Mouse (Mus musculus): ENCODE measurements at regions not wholly inside any gene's neighbourhood (a gene's known extent, or its start where the extent isn't known, plus 50 kb on each side); places are given as distances from the start of the nearest gene placed in this dataset.
A peak's percentile ranks its signal among the peaks of the same experiment; 100 is the strongest.

DNA sequence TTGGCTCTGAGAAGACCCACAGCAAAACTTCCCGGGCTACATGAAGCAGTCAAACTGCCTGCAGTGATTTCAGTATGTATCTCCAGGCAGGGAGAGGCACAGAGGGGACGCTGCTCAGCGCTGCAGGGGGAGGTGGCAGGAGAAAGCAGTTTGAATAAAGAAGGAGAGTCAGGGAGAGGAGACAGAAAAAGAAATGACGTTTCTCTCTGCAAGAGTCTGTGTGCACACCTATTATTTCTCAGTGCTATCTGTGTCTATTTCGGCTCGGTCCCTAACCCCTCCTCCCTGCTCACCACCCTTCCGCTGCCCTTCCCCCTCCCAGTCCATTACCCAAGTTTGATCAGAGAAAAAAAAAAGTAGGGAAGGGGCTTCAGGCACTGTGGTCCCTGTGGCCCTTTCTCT lies 391.4 kb upstream of the Cited2 start:
- peak overlapping the region; percentile 90 for H3K27ac ChIP-seq
- H3K4me3 ChIP-seq (replicated peaks) = peak overlapping the region; percentile 31
- peak overlapping the region; percentile 53 for H3K9ac ChIP-seq (replicated peaks)
- H3K27me3 ChIP-seq = no peaks in the 10 kb centered on the region
- H3K4me2 ChIP-seq (replicated peaks) = peak overlapping the region; percentile 53
- peak; percentile 83 for ATAC-seq
- 0% methylated on average over 7 of the region's 7 CpGs for WGBS
- peaks cover 38% of the 10 kb centered on the region for H3K4me1 ChIP-seq (replicated peaks)
- H3K9me3 ChIP-seq = no peaks in the 10 kb centered on the region
- H3K36me3 ChIP-seq = no peaks in the 10 kb centered on the region

- WGBS = 12% methylated on average over 6 of the region's 6 CpGs
- H3K4me2 ChIP-seq (replicated peaks) = peak overlapping the region; percentile 53
Observed at GRCm38 (mm10) chr10:17332025-17332767, 390.8 kb upstream of the Cited2 start.

DNA sequence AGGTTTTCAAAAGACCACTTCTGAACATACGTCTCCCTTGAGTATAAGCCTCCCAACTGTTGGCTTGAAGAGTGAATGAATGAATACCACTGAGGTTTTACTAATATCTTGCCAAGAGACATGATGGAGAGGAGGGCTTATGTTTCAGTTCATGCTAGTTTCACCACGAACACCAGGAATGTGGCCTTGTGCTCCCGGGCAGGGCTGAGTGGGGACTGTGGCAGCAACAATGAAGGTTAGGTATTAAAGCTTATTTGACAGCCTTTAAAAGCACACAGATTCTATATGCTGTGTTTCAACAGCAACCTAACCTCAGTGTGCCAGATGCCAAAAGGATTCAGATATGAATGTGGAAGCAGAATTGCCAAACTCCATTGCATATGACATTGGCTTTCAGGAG lies 390.0 kb upstream of the Cited2 start:
- 21% methylated on average over 3 of the region's 3 CpGs for WGBS
- H3K4me3 ChIP-seq (replicated peaks) = no peak overlapping the region

More at GRCm38 (mm10) chr10:17332025-17332767, 390.8 kb upstream of the Cited2 start:
- peak; percentile 67 for ATAC-seq
- Histone ChIP-seq H3K27ac (peak overlapping the region; percentile 90), H3K4me1 (replicated peaks) (peaks cover 38% of the 10 kb centered on the region), H3K4me3 (replicated peaks) (peak overlapping the region; percentile 31), H3K9ac (replicated peaks) (no peak overlapping the region), H3K36me3 (no peaks in the 10 kb centered on the region), H3K9me3 (no peaks in the 10 kb centered on the region), H3K27me3 (no peaks in the 10 kb centered on the region)

DNA sequence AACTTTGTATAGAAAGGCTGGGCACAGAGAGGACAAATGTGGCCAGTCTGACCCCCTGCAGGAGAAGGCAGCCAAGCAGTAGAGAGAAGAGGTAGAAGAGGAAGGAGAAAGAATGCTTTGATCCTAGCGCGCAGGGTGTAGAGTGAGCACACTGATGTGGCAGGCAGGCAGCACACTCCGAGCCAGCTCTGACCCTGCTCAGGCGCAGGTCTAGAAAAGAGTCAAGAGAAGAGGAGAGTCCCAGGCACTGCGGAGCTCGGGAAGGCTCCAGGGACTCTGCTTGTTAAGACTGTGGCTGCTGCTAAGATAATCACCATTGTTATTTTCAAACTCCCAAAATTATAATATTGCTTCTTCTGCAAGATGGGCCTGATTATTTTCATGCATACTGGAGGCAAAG lies 389.3 kb upstream of the Cited2 start:
- Histone ChIP-seq H3K27ac (no peak overlapping the region), H3K4me3 (replicated peaks) (no peak overlapping the region), H3K9ac (replicated peaks) (no peak overlapping the region), H3K36me3 (no peaks in the 10 kb centered on the region), H3K4me2 (replicated peaks) (no peak overlapping the region), H3K4me1 (replicated peaks) (peaks cover 38% of the 10 kb centered on the region), H3K27me3 (no peaks in the 10 kb centered on the region), H3K9me3 (no peaks in the 10 kb centered on the region)
- 0 out of 2 replicates have a peak, but pooled peaks have one; percentile 21 for ATAC-seq
- WGBS = 5% methylated on average over 6 of the region's 6 CpGs

More for the DNA sequence above, 390.0 kb upstream of the Cited2 start:
- Histone ChIP-seq H3K27me3 (no peaks in the 10 kb centered on the region), H3K4me1 (replicated peaks) (peaks cover 38% of the 10 kb centered on the region), H3K9me3 (no peaks in the 10 kb centered on the region), H3K27ac (peak overlapping the region; percentile 90), H3K36me3 (no peaks in the 10 kb centered on the region), H3K9ac (replicated peaks) (no peak overlapping the region), H3K4me2 (replicated peaks) (no peak overlapping the region)
- no peak for ATAC-seq

- ATAC-seq = no peak
- Histone ChIP-seq H3K4me2 (replicated peaks) (no peak overlapping the region), H3K4me3 (replicated peaks) (no peak overlapping the region), H3K36me3 (no peaks in the 10 kb centered on the region), H3K9me3 (no peaks in the 10 kb centered on the region), H3K27me3 (no peaks in the 10 kb centered on the region), H3K4me1 (replicated peaks) (peaks cover 18% of the 10 kb centered on the region), H3K9ac (replicated peaks) (no peak overlapping the region), H3K27ac (no peak overlapping the region)
- 92% methylated on average over 2 of the region's 2 CpGs for WGBS
Observed at GRCm38 (mm10) chr10:17337217-17337616, 385.8 kb upstream of the Cited2 start.

DNA sequence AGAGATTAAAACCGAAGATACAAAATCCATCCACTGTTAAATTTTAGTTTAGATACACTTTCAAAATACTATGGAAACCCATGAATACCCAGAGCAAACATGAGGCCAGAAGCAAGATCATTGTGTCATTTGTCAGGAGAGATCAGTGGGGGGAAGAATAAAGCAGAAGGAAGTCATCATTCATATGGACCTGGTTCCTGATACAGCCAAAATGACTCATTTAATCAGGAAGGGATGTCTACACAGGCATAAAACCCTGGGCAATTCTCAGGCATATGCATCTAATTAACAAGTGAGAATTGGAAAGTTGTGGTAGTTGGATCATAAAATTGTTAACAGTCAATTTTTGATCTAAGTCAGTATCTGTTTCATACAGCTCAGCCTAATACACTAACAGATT lies 379.2 kb upstream of the Cited2 start:
- no peaks in the 10 kb centered on the region for H3K9me3 ChIP-seq
- ATAC-seq = no peak
- H3K4me1 ChIP-seq (replicated peaks) = no peaks in the 10 kb centered on the region
- H3K4me2 ChIP-seq (replicated peaks) = no peak overlapping the region
- no peak overlapping the region for H3K27ac ChIP-seq
- no peak overlapping the region for H3K4me3 ChIP-seq (replicated peaks)
- no peaks in the 10 kb centered on the region for H3K27me3 ChIP-seq
- WGBS = 96% methylated on average over 1 of the region's 1 CpGs
- no peaks in the 10 kb centered on the region for H3K36me3 ChIP-seq
- H3K9ac ChIP-seq (replicated peaks) = no peak overlapping the region

DNA sequence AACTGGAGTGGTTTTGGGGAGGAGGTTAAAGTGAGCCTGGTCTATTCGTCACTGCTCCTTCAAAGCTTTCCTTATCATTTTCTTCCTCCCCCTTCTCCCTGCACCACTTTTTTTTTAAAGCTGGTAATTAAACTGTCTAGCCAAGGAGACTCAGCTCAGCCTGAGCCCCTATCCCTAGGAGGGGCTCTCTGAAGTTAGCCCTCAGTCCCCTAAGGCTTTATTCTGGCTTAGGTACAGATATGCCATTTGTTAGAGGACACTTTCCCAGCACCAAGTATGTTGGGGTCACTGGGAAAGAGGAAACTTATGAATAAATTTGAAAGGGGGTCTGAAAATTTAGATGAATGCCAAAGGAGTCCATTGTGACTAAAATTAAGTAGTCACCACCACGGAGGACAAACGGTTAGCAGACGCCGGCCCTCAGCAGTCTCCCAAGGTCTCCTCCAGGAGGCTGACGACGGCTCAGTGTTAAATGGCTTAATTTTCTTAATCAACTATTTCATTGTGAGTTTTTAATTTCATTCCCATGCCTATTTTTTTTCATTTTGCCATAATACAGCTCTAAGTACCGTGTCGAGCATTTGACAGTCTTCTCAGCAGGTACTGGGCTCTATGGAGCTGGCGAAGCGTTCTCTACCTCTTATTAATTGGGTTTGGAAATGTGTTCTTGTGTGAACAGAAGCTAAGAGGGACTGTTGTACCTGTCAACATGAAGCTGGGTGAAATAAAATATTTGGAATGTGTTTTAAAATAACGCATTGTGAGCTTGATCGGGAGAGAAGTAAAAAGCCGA lies 370.6 kb upstream of the Cited2 start:
- ATAC-seq = peak; percentile 76; the same call in 1 of the 2 replicates
- Histone ChIP-seq H3K4me3 (replicated peaks) (no peak overlapping the region), H3K27me3 (no peaks in the 10 kb centered on the region), H3K9ac (replicated peaks) (no peak overlapping the region), H3K4me2 (replicated peaks) (no peak overlapping the region), H3K36me3 (no peaks in the 10 kb centered on the region), H3K27ac (no peak overlapping the region), H3K4me1 (replicated peaks) (peaks cover 14% of the 10 kb centered on the region), H3K9me3 (no peaks in the 10 kb centered on the region)
- WGBS = 41% methylated on average over 14 of the region's 14 CpGs

DNA sequence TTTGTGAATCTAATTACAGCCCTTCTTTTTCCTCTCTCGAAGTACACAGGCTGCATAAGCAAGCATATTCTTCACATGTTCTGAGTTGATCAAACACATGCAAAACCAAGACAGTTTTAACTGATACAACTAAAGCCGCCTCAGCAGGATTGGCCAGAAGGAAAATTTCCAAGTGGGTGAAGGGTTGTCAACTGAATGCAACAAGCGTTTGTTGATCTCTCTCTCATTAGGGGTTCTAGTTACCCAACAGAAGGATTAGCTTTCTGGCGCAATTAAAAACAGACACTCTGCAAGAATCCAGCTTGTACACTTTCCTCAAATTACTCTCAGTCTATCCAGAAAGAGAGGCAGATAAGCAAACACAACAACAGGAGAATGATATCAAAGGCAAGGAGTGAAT lies 367.5 kb upstream of the Cited2 start:
- H3K4me3 ChIP-seq (replicated peaks) = no peak overlapping the region
- peaks cover 14% of the 10 kb centered on the region for H3K4me1 ChIP-seq (replicated peaks)
- H3K9me3 ChIP-seq = no peaks in the 10 kb centered on the region
- 40% methylated on average over 4 of the region's 4 CpGs for WGBS
- H3K27me3 ChIP-seq = no peaks in the 10 kb centered on the region
- no peak for ATAC-seq
- H3K9ac ChIP-seq (replicated peaks) = no peak overlapping the region
- no peak overlapping the region for H3K27ac ChIP-seq
- no peak overlapping the region for H3K4me2 ChIP-seq (replicated peaks)
- no peaks in the 10 kb centered on the region for H3K36me3 ChIP-seq

- Histone ChIP-seq H3K9ac (replicated peaks) (no peak overlapping the region), H3K4me2 (replicated peaks) (no peak overlapping the region), H3K4me3 (replicated peaks) (no peak overlapping the region), H3K9me3 (no peaks in the 10 kb centered on the region), H3K36me3 (no peaks in the 10 kb centered on the region), H3K4me1 (replicated peaks) (peaks cover 14% of the 10 kb centered on the region), H3K27me3 (no peaks in the 10 kb centered on the region), H3K27ac (no peak overlapping the region)
- WGBS = 26% methylated on average over 3 of the region's 3 CpGs
- ATAC-seq = peak; percentile 68; the same call in 1 of the 2 replicates
Observed at GRCm38 (mm10) chr10:17356041-17356440, 367.0 kb upstream of the Cited2 start.

GRCm38 (mm10) chr10:17362643-17363042 lies 360.4 kb upstream of the Cited2 start:
- no peak overlapping the region for H3K4me2 ChIP-seq (replicated peaks)
- WGBS = 73% methylated on average over 3 of the region's 3 CpGs

GRCm38 (mm10) chr10:17366042-17366740 lies 356.8 kb upstream of the Cited2 start:
- Histone ChIP-seq H3K9me3 (no peaks in the 10 kb centered on the region), H3K4me3 (replicated peaks) (no peak overlapping the region), H3K4me2 (replicated peaks) (no peak overlapping the region), H3K27me3 (no peaks in the 10 kb centered on the region), H3K9ac (replicated peaks) (no peak overlapping the region), H3K4me1 (replicated peaks) (peaks cover 7% of the 10 kb centered on the region), H3K36me3 (no peaks in the 10 kb centered on the region), H3K27ac (no peak overlapping the region)
- WGBS = 67% methylated on average over 3 of the region's 3 CpGs
- no peak for ATAC-seq

More at GRCm38 (mm10) chr10:17362643-17363042, 360.4 kb upstream of the Cited2 start:
- no peak overlapping the region for H3K27ac ChIP-seq
- peaks cover 7% of the 10 kb centered on the region for H3K4me1 ChIP-seq (replicated peaks)
- no peaks in the 10 kb centered on the region for H3K27me3 ChIP-seq
- no peak overlapping the region for H3K9ac ChIP-seq (replicated peaks)
- H3K9me3 ChIP-seq = no peaks in the 10 kb centered on the region
- H3K4me3 ChIP-seq (replicated peaks) = no peak overlapping the region
- no peaks in the 10 kb centered on the region for H3K36me3 ChIP-seq
- ATAC-seq = no peak

- Histone ChIP-seq H3K9me3 (no peaks in the 10 kb centered on the region), H3K36me3 (no peaks in the 10 kb centered on the region), H3K9ac (replicated peaks) (no peak overlapping the region), H3K27me3 (no peaks in the 10 kb centered on the region), H3K4me2 (replicated peaks) (no peak overlapping the region), H3K4me1 (replicated peaks) (peaks cover 7% of the 10 kb centered on the region), H3K4me3 (replicated peaks) (no peak overlapping the region), H3K27ac (peak overlapping the region; percentile 39; the same call in 1 of the 2 replicates)
- peak; percentile 40; the same call in 1 of the 2 replicates for ATAC-seq
- WGBS = 9% methylated on average over 5 of the region's 5 CpGs
Observed at GRCm38 (mm10) chr10:17367026-17367425, 356.0 kb upstream of the Cited2 start.
